Mouse (Mus musculus) CH12.LX (cell line): ENCODE results near the gene Cfap99. TPM values are rescaled to one million over a fixed set of nuclear protein-coding genes. Genes with fewer than 3 reads are reported as not detected.

Experiments
- DNase-seq: peaks from one replicate; pipeline ENCODE4 v3.0.0-alpha.2; 2013; ENCODE audit errors: extremely low read depth
- H3K27ac ChIP-seq: 2 replicates; pipeline ENCODE4 v1.5.1; 2012; ENCODE audit warnings: low read depth, mild to moderate bottlenecking, control low read depth, moderate library complexity; ENCODE audit not compliant: insufficient read depth
- H3K27me3 ChIP-seq: replicated peaks from 2 replicates; pipeline ENCODE3; 2012; ENCODE audit warnings: inconsistent platforms
- H3K36me3 ChIP-seq, 2 experiments: replicated peaks in 1 of 2; 2 replicates each; pipeline versions ENCODE3 to v1.6.1; 2012; ENCODE audit warnings: inconsistent platforms in 1 of 2, low read length in 1 of 2, mild to moderate bottlenecking in 1 of 2, mixed read lengths in 1 of 2, moderate library complexity in 1 of 2; ENCODE audit not compliant: control insufficient read depth in 1 of 2, insufficient read depth in 1 of 2
- H3K4me1 ChIP-seq, 2 experiments: 2 replicates each; pipeline ENCODE4 v1.6.1; 2012; ENCODE audit warnings: inconsistent platforms in 1 of 2, moderate library complexity in 1 of 2; ENCODE audit not compliant: insufficient read depth in 2 of 2, control insufficient read depth in 1 of 2
- H3K4me2 ChIP-seq: 2 replicates; pipeline ENCODE4 v1.6.1; 2012; ENCODE audit warnings: low read depth, mild to moderate bottlenecking, control low read depth; ENCODE audit not compliant: poor library complexity, insufficient read depth, severe bottlenecking
- H3K4me3 ChIP-seq, 3 experiments: fragments of 150-350 bp in 1 of 3; sonication (generic) in 1 of 3; replicated peaks in 1 of 3; 2 replicates each; pipeline versions ENCODE3 to v1.5.1; 2011 to 2012; ENCODE audit warnings: low read depth in 2 of 3, low read length in 2 of 3, mild to moderate bottlenecking in 2 of 3, moderate library complexity in 2 of 3, control low read depth in 1 of 3, improper control_type of control experiment in 1 of 3, inconsistent platforms in 1 of 3, mixed read lengths in 1 of 3; ENCODE audit not compliant: poor library complexity in 1 of 3
- H3K79me2 ChIP-seq: replicated peaks from 2 replicates; pipeline ENCODE4 v1.6.1; 2012; ENCODE audit warnings: mild to moderate bottlenecking, moderate library complexity; ENCODE audit not compliant: control insufficient read depth, poor library complexity, insufficient read depth, severe bottlenecking; ENCODE audit errors: extremely low read depth
- H3K9ac ChIP-seq: 2 replicates; pipeline ENCODE4 v1.6.1; 2012; ENCODE audit warnings: low read depth, mild to moderate bottlenecking, control low read depth, moderate library complexity; ENCODE audit not compliant: insufficient read depth
- H3K9me3 ChIP-seq: replicated peaks from 2 replicates; pipeline ENCODE3; 2012; ENCODE audit warnings: low read length, inconsistent platforms, mixed read lengths
- BHLHE40 ChIP-seq: IDR thresholded peaks from 2 replicates; pipeline ENCODE4 v1.6.1; 2011; ENCODE audit warnings: mild to moderate bottlenecking, low read depth, low read length, improper control_type of control experiment
- CHD1 ChIP-seq: IDR thresholded peaks from 2 replicates; pipeline ENCODE4 v1.6.1; 2012; ENCODE audit warnings: low read depth, low read length, improper control_type of control experiment, inconsistent platforms
- CTCF ChIP-seq, 2 experiments: IDR thresholded peaks in 1 of 2; conservative IDR thresholded peaks in 1 of 2; 2 replicates each; pipeline ENCODE4 v1.5.1; 2011 to 2012; ENCODE audit warnings: low read depth in 2 of 2, low read length in 2 of 2, improper control_type of control experiment in 1 of 2, inconsistent platforms in 1 of 2, mild to moderate bottlenecking in 1 of 2, moderate library complexity in 1 of 2
- ELF1 ChIP-seq: IDR thresholded peaks from 2 replicates; pipeline ENCODE4 v1.6.1; 2014; ENCODE audit warnings: low read depth, mild to moderate bottlenecking, inconsistent platforms, low read length, improper control_type of control experiment
- ETS1 ChIP-seq: conservative IDR thresholded peaks from 2 replicates; pipeline ENCODE4 v1.6.1; 2012; ENCODE audit warnings: low read depth, mild to moderate bottlenecking, inconsistent platforms, low read length, improper control_type of control experiment, moderate library complexity
- HCFC1 ChIP-seq: IDR thresholded peaks from 2 replicates; pipeline ENCODE4 v1.6.1; 2012; ENCODE audit warnings: low read depth, mild to moderate bottlenecking, inconsistent platforms, low read length, improper control_type of control experiment
- IRF4 ChIP-seq: IDR thresholded peaks from 2 replicates; pipeline ENCODE4 v1.6.1; 2014; ENCODE audit warnings: low read depth, mild to moderate bottlenecking, inconsistent platforms, low read length, improper control_type of control experiment
- JUN ChIP-seq: IDR thresholded peaks from 2 replicates; pipeline ENCODE4 v1.6.1; 2011; ENCODE audit warnings: low read depth, mild to moderate bottlenecking, low read length, improper control_type of control experiment, moderate library complexity; ENCODE audit not compliant: insufficient read depth
- JUND ChIP-seq: conservative IDR thresholded peaks from 2 replicates; pipeline ENCODE4 v1.6.1; 2011; ENCODE audit warnings: low read depth, low read length, improper control_type of control experiment
- KAT2A ChIP-seq: IDR thresholded peaks from 2 replicates; pipeline ENCODE4 v1.6.1; 2012; ENCODE audit warnings: low read length, improper control_type of control experiment, inconsistent platforms; ENCODE audit not compliant: insufficient replicate concordance
- MAX ChIP-seq: IDR thresholded peaks from 2 replicates; pipeline ENCODE4 v1.6.1; 2011; ENCODE audit warnings: low read length, improper control_type of control experiment
- MEF2A ChIP-seq: IDR thresholded peaks from 2 replicates; pipeline ENCODE4 v1.6.1; 2014; ENCODE audit warnings: low read depth, mild to moderate bottlenecking, inconsistent platforms, low read length, improper control_type of control experiment, borderline replicate concordance
- MXI1 ChIP-seq: IDR thresholded peaks from 2 replicates; pipeline ENCODE4 v1.6.1; 2011; ENCODE audit warnings: mild to moderate bottlenecking, low read depth, low read length, improper control_type of control experiment
- MYC ChIP-seq: IDR thresholded peaks from 2 replicates; pipeline ENCODE4 v1.6.1; 2011; ENCODE audit warnings: low read depth, mild to moderate bottlenecking, improper control_type of control experiment, low read length
- NELFE ChIP-seq: IDR thresholded peaks from 2 replicates; pipeline ENCODE4 v1.6.1; 2011; ENCODE audit warnings: low read depth, low read length, improper control_type of control experiment
- PAX5 ChIP-seq: IDR thresholded peaks from 2 replicates; pipeline ENCODE4 v1.6.1; 2012; ENCODE audit warnings: low read length, inconsistent platforms, mixed read lengths
- POLR2A ChIP-seq: IDR thresholded peaks from 2 replicates; pipeline ENCODE4 v1.6.1; 2011; ENCODE audit warnings: low read depth, mild to moderate bottlenecking, improper control_type of control experiment, low read length
- RCOR1 ChIP-seq: conservative IDR thresholded peaks from 2 replicates; pipeline ENCODE4 v1.6.1; 2012; ENCODE audit warnings: low read depth, mild to moderate bottlenecking, inconsistent platforms, low read length, improper control_type of control experiment
- TBP ChIP-seq: conservative IDR thresholded peaks from 2 replicates; pipeline ENCODE4 v1.6.1; 2011; ENCODE audit warnings: low read depth, low read length, improper control_type of control experiment
- UBTF ChIP-seq: IDR thresholded peaks from 2 replicates; pipeline ENCODE4 v1.6.1; 2012; ENCODE audit warnings: low read depth, mild to moderate bottlenecking, inconsistent platforms, low read length, improper control_type of control experiment, moderate library complexity
- USF1 ChIP-seq: IDR thresholded peaks from 2 replicates; pipeline ENCODE4 v1.6.1; 2014; ENCODE audit warnings: low read depth, mild to moderate bottlenecking, inconsistent platforms, low read length, improper control_type of control experiment
- ZC3H11A ChIP-seq: IDR thresholded peaks from 2 replicates; pipeline ENCODE4 v1.6.1; 2012; ENCODE audit warnings: low read depth, mild to moderate bottlenecking, inconsistent platforms, low read length, improper control_type of control experiment
- ZKSCAN1 ChIP-seq: IDR thresholded peaks from 2 replicates; pipeline ENCODE4 v1.6.1; 2012; ENCODE audit warnings: low read depth, inconsistent platforms, low read length, improper control_type of control experiment, borderline replicate concordance
- ZNF384 ChIP-seq: IDR thresholded peaks from 2 replicates; pipeline ENCODE4 v1.6.1; 2012; ENCODE audit warnings: low read depth, low read length, improper control_type of control experiment, inconsistent platforms
- dilution Hi-C: fragments of 300-500 bp; cut with MboI; formaldehyde crosslinking; loops from 2 replicates; pipeline ENCODE4 v1.14.3; 2020; ENCODE audit warnings: low sequenced_read_pairs; ENCODE audit not compliant: extremely low pct_unique_long_range_greater_than_20kb, extremely low pct_ligation_motif_present
- in situ Hi-C: fragments of 300-500 bp; cut with MboI; formaldehyde crosslinking; loops from 3 replicates; pipeline ENCODE4 v1.14.3; 2019; ENCODE audit warnings: low sequenced_read_pairs, low pct_ligation_motif_present, low pct_unique_long_range_greater_than_20kb, mixed read lengths
- polyA plus RNA-seq: library from polyadenylated mRNA; unstranded; fragments of >175 nt; gene quantifications from 2 replicates; pipeline ENCODE4 v1.2.1, GENCODE M21; 2012; ENCODE audit warnings: low read depth; ENCODE audit not compliant: insufficient read length
- total RNA-seq, 2 experiments: library from RNA; depleted of rRNA; stranded (reverse); fragments of 300-350 nt in 1 of 2; fragments of >200 nt in 1 of 2; gene quantifications; 2 replicates each; pipeline ENCODE4 v1.2.3; 2012 to 2014

Gene Cfap99
- total and polyA plus RNA-seq, 3 experiments = not detected

DNA sequence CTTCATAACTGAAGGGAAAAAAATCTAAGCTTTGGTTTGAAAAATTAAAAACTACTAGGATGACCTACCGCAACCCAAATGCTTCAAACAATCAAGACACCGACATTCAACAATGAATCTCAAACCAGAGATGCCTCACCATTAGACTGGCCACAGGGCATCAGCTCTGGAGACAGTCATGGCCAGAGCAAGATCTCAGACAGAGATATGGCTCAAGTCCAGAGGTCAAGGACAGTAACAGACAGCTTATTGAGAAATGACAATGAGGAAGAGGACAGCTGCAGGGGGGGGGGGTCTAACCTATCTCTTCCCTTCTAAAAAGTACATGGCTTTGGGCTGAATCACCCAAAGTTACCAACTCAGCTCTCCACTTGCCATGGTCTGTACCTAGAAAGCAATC, 3.1 kb upstream of the Cfap99 start:
- Histone ChIP-seq H3K36me3 (no peaks in the 10 kb centered on the region), H3K27me3 (no peaks in the 10 kb centered on the region), H3K4me1 (peaks cover 0 to 23% of the 10 kb centered on the region in 2 experiments; a peak in 3 of 4 replicates), H3K4me3 (no peak overlapping the region), H3K9ac (no peak overlapping the region), H3K9me3 (peaks cover 24% of the 10 kb centered on the region), H3K27ac (no peak overlapping the region), H3K79me2 (no peaks in the 10 kb centered on the region), H3K4me2 (no peak overlapping the region)
- no peak for TF ChIP-seq ZNF384
- no peak for TF ChIP-seq HCFC1
- TF ChIP-seq PAX5 = no peak
- no peak for TF ChIP-seq USF1
- no peak for TF ChIP-seq ETS1
- TF ChIP-seq JUND = no peak
- no peak for TF ChIP-seq UBTF
- no peak for TF ChIP-seq NELFE
- no peak for TF ChIP-seq KAT2A
- TF ChIP-seq ZKSCAN1 = no peak
- no peak for TF ChIP-seq MAX
- TF ChIP-seq ELF1 = no peak
- no peak for TF ChIP-seq JUN
- no peak for TF ChIP-seq IRF4
- no peak for TF ChIP-seq MXI1
- TF ChIP-seq RCOR1 = no peak
- no peak for TF ChIP-seq CTCF (conservative IDR thresholded peaks at IDR 0.05 in 1 of 2, IDR thresholded peaks at IDR 0.05 in 1 of 2; ENCODE audit: low read depth in 2 of 2, low read length in 2 of 2)
- TF ChIP-seq CHD1 = no peak
- TF ChIP-seq TBP = no peak
- TF ChIP-seq ZC3H11A = no peak
- dilution Hi-C loops (no loop called here), in situ Hi-C loops (no loop called here)
- DNase-seq = no peak

DNA sequence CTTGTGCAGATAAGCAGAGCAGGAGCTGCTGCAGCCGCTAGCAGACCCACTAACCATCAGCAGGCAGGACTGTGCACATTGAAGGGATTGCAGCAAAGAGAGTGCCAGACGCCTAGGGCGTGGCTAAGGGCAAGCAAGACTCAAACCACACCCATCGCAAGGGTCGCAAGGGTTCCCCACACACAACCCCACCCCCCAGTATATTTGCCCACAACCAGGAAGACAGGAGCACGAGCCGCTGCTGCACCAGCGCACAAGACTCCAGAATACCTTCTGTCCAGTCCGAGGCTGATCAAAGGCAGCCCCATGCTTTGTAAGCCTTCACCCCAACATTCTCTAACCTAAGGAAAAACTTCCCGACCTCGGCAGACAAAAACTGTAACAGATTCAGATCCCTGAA, 1.9 kb upstream of the Cfap99 start:
- H3K4me1 ChIP-seq = peaks cover 0 to 16% of the 10 kb centered on the region in 2 experiments; a peak in 3 of 4 replicates
- H3K79me2 ChIP-seq = no peaks in the 10 kb centered on the region
- no peaks in the 10 kb centered on the region for H3K27me3 ChIP-seq
- no peak for TF ChIP-seq USF1
- no peak for TF ChIP-seq BHLHE40
- TF ChIP-seq KAT2A = no peak
- no peak for TF ChIP-seq CHD1
- TF ChIP-seq POLR2A = no peak
- no peak for TF ChIP-seq MYC
- no peak for TF ChIP-seq MEF2A
- no peak for TF ChIP-seq PAX5
- no peak for TF ChIP-seq RCOR1
- H3K4me3 ChIP-seq = no peak overlapping the region
- H3K4me2 ChIP-seq = no peak overlapping the region
- no peaks in the 10 kb centered on the region for H3K36me3 ChIP-seq
- H3K9me3 ChIP-seq = peaks cover 24% of the 10 kb centered on the region
- in situ Hi-C loops (no loop called here), dilution Hi-C loops (no loop called here)
- no peak overlapping the region for H3K9ac ChIP-seq
- no peak overlapping the region for H3K27ac ChIP-seq
- DNase-seq = no peak
